Mouse (Mus musculus) midbrain, postnatal 0 days (tissue): Measurements from ENCODE around the gene Ptbp1. TPM values are rescaled to one million over a fixed set of nuclear protein-coding genes. Genes with fewer than 3 reads are reported as not detected.

Source experiments
- ATAC-seq: fragments of 200-750 bp; cut with Nextera tagmentation; 2 replicates; pipeline ENCODE4 v1.8.0; 2017; ENCODE audit warnings: moderate number of reproducible peaks, mild to moderate bottlenecking, moderate TSS enrichment, moderate library complexity; ENCODE audit not compliant: low FRiP score
- DNase-seq: peaks from one replicate; pipeline ENCODE4 v3.0.0-alpha.2; 2015; ENCODE audit warnings: low spot score
- H3K27ac ChIP-seq: fragments of 300-500 bp; sonication (generic); 2 replicates; pipeline ENCODE4 v1.5.1; 2014; ENCODE audit warnings: low read depth, mild to moderate bottlenecking, low read length, mixed read lengths
- H3K27me3 ChIP-seq: fragments of 300-500 bp; sonication (generic); 2 replicates; pipeline ENCODE4 v1.6.1; 2014; ENCODE audit warnings: low read length, control low read depth, mixed read lengths; ENCODE audit not compliant: insufficient read depth
- H3K36me3 ChIP-seq: fragments of 300-500 bp; sonication (generic); 2 replicates; pipeline ENCODE4 v1.6.1; 2014; ENCODE audit warnings: low read length, control low read depth, mixed read lengths; ENCODE audit not compliant: insufficient read depth
- H3K4me1 ChIP-seq: fragments of 300-500 bp; sonication (generic); 2 replicates; pipeline ENCODE4 v1.6.1; 2014; ENCODE audit warnings: mild to moderate bottlenecking, control low read depth, antibody characterized with exemption, low read length, mixed read lengths; ENCODE audit not compliant: insufficient read depth
- H3K4me2 ChIP-seq: fragments of 300-500 bp; sonication (generic); 2 replicates; pipeline ENCODE4 v1.6.1; 2014; ENCODE audit warnings: low read depth, mild to moderate bottlenecking, low read length, mixed read lengths; ENCODE audit not compliant: poor library complexity, severe bottlenecking
- H3K4me3 ChIP-seq: fragments of 300-500 bp; sonication (generic); 2 replicates; pipeline ENCODE4 v1.5.1; 2014; ENCODE audit warnings: low read depth, mild to moderate bottlenecking, low read length, moderate library complexity
- H3K9ac ChIP-seq: fragments of 300-500 bp; sonication (generic); replicated peaks from 2 replicates; pipeline ENCODE4 v1.6.1; 2014; ENCODE audit warnings: mild to moderate bottlenecking, low read length, moderate library complexity, mixed read lengths; ENCODE audit not compliant: poor library complexity, severe bottlenecking
- H3K9me3 ChIP-seq: fragments of 300-500 bp; sonication (generic); 2 replicates; pipeline ENCODE4 v1.6.1; 2016; ENCODE audit warnings: low read length, control low read depth
- CTCF ChIP-seq: IDR thresholded peaks from 2 replicates; pipeline ENCODE4 v1.5.1; 2016; ENCODE audit warnings: antibody characterized with exemption, mild to moderate bottlenecking
- WGBS: fragments of 180-500 bp; shearing (Covaris S2); extraction: QIAGEN DNeasy Blood & Tissue Kit; methylation state at CpG from one replicate; pipeline ENCODE4 v1.1.7; 2014; 5-methylcytosine and 5-hydroxymethylcytosine counted together
- polyA plus RNA-seq: library from polyadenylated mRNA; unstranded; fragments of >200 nt; fragmentation: Nextera tagmentation; extraction: Ambion mirVana; gene quantifications from 2 replicates; pipeline ENCODE4 v1.2.1, GENCODE M21; 2015
- total RNA-seq: library from RNA; depleted of rRNA; stranded (reverse); fragments of >200 nt; gene quantifications from 2 replicates; pipeline ENCODE4 v1.2.3, GENCODE M21; 2014

Gene Ptbp1
- total and polyA plus RNA-seq, 2 experiments from 2014 or later = 49.7 to 114 TPM

DNA sequence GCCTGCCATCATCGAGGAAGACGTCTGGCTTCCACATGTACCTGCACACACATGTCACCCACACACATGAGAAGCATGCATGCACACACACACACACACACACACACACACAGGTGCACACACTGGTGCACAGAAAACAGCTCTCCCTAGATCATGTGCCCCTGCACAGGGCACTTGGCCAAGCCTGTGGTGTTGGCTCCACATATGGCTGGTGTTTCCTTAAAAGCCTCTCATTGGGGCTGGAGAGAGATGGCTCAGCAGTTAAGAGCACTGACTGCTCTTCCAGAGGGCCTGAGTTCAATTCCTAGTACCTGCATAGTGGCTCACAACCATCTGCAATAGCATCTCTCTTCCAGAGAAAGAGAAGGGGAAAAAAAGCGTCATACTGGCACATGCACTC, 22.6 kb upstream of the Ptbp1 start:
- no peak overlapping the region for H3K4me2 ChIP-seq
- TF ChIP-seq CTCF = no peak
- H3K36me3 ChIP-seq = no peaks in the 10 kb centered on the region
- H3K27me3 ChIP-seq = no peaks in the 10 kb centered on the region
- H3K4me3 ChIP-seq = no peak overlapping the region
- H3K9ac ChIP-seq = no peak overlapping the region
- WGBS = 82% methylated on average over 3 of the region's 3 CpGs
- no peaks in the 10 kb centered on the region for H3K4me1 ChIP-seq
- no peak overlapping the region for H3K27ac ChIP-seq
- ATAC-seq (no peak), DNase-seq (no peak)
- H3K9me3 ChIP-seq = no peaks in the 10 kb centered on the region

- no peak for TF ChIP-seq CTCF
- WGBS = 75% methylated on average over 7 of the region's 7 CpGs
- Histone ChIP-seq H3K4me3 (no peak overlapping the region), H3K27ac (no peak overlapping the region), H3K36me3 (no peaks in the 10 kb centered on the region), H3K9me3 (no peaks in the 10 kb centered on the region), H3K27me3 (no peaks in the 10 kb centered on the region), H3K9ac (no peak overlapping the region), H3K4me2 (no peak overlapping the region), H3K4me1 (no peaks in the 10 kb centered on the region)
- no peak for ATAC-seq
- DNase-seq = no peak
Observed at GRCm38 (mm10) chr10:79832026-79832785, 22.0 kb upstream of the Ptbp1 start.

DNA sequence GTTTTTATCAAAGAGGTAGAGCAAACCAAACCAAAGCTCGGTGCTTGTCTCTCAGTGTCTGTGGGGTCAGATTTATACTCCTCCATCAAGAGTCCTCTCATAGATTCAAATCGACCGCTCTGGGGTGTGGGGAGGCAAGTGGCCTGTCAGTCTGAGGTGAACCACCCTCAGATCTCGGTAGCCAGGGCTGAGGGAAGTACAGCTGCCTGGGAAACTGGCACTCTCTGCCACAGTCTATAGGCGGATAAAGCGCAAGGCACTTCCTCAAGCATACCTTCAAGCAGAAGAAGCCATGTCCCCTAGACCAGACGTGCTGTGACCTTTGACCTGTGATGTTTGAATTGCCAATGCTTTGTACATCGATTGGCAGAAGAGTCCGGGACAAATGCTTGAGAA, 21.4 kb upstream of the Ptbp1 start:
- 73% methylated on average over 9 of the region's 9 CpGs for WGBS
- H3K4me1 ChIP-seq = no peaks in the 10 kb centered on the region
- ATAC-seq = no peak
- H3K4me2 ChIP-seq = no peak overlapping the region
- DNase-seq = no peak
- no peak overlapping the region for H3K9ac ChIP-seq
- no peaks in the 10 kb centered on the region for H3K27me3 ChIP-seq
- H3K27ac ChIP-seq = no peak overlapping the region
- H3K4me3 ChIP-seq = no peak overlapping the region
- no peaks in the 10 kb centered on the region for H3K9me3 ChIP-seq
- no peaks in the 10 kb centered on the region for H3K36me3 ChIP-seq
- no peak for TF ChIP-seq CTCF

DNA sequence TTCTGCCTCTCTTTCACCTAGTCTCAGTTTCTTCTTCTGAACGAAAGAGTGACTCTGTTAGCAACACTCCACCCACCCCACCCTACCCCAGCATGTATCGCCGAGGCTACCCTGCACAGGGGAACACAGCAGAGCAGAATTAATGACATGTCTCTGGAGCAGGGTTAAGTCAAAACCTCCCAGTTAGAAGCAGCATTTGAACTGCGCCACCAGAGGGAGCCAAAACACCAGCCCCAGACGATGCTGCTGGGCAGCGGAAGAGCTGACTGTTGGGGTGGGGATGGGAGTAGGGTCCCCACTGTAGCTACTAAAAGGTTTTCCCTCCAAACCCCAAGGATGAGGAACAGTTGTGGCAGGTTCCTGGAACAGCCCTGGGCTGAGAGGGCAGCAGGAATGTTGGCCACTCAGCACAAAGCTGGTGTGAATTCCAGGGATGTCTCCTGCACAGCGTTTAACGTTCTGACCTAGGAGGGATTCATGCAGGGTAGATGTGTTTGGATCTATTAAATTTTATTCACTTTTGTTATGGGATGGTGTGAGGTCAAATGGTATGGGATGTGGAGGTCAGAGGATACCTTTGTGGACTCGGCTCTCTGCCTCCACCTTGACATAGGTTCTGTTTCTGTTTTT, 19.3 kb upstream of the Ptbp1 start:
- Histone ChIP-seq H3K36me3 (no peaks in the 10 kb centered on the region), H3K4me3 (no peak overlapping the region), H3K27me3 (no peaks in the 10 kb centered on the region), H3K4me2 (no peak overlapping the region), H3K4me1 (no peaks in the 10 kb centered on the region), H3K9ac (no peak overlapping the region), H3K27ac (no peak overlapping the region), H3K9me3 (no peaks in the 10 kb centered on the region)
- WGBS = 23% methylated on average over 9 of the region's 9 CpGs
- peak; percentile 79 for DNase-seq
- peak; percentile 95 for TF ChIP-seq CTCF
- ATAC-seq = peak; percentile 38; the same call in 1 of the 2 replicates

DNA sequence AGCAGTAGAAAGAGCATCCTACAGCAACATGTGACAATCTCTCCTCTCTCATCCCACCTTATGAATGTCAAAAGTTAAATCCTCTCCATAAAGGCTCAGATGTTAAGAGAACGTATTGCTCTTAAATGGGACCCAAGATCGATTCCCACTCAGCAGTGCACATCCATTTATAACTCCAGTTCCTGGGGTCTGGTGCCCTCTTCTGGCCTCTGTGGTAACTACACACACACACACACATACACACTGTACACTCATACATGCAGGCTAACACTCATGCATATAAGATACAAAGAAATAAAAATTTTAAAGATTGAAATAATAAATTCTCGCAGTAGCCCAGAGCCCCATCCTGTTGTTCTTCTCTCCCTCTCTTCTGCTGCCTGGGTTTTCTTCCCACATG, 17.3 kb upstream of the Ptbp1 start:
- Histone ChIP-seq H3K4me1 (no peaks in the 10 kb centered on the region), H3K27ac (no peak overlapping the region), H3K4me2 (no peak overlapping the region), H3K9ac (no peak overlapping the region), H3K27me3 (no peaks in the 10 kb centered on the region), H3K36me3 (no peaks in the 10 kb centered on the region), H3K4me3 (no peak overlapping the region), H3K9me3 (no peaks in the 10 kb centered on the region)
- DNase-seq (no peak), ATAC-seq (no peak)
- WGBS = 98% methylated on average over 3 of the region's 3 CpGs
- peak; percentile 45 for TF ChIP-seq CTCF

- no peaks in the 10 kb centered on the region for H3K9me3 ChIP-seq
- no peak overlapping the region for H3K27ac ChIP-seq
- TF ChIP-seq CTCF = no peak
- no peak overlapping the region for H3K9ac ChIP-seq
- WGBS = 81% methylated on average over 2 of the region's 2 CpGs
- no peak overlapping the region for H3K4me2 ChIP-seq
- no peaks in the 10 kb centered on the region for H3K4me1 ChIP-seq
- H3K36me3 ChIP-seq = no peaks in the 10 kb centered on the region
- no peak overlapping the region for H3K4me3 ChIP-seq
- no peaks in the 10 kb centered on the region for H3K27me3 ChIP-seq
- ATAC-seq = no peak
- DNase-seq = no peak
Observed at GRCm38 (mm10) chr10:79838151-79838550, 16.1 kb upstream of the Ptbp1 start.
